19 mouse cellular contexts compared by ENCODE assay signal in the genomic region with DNA sequence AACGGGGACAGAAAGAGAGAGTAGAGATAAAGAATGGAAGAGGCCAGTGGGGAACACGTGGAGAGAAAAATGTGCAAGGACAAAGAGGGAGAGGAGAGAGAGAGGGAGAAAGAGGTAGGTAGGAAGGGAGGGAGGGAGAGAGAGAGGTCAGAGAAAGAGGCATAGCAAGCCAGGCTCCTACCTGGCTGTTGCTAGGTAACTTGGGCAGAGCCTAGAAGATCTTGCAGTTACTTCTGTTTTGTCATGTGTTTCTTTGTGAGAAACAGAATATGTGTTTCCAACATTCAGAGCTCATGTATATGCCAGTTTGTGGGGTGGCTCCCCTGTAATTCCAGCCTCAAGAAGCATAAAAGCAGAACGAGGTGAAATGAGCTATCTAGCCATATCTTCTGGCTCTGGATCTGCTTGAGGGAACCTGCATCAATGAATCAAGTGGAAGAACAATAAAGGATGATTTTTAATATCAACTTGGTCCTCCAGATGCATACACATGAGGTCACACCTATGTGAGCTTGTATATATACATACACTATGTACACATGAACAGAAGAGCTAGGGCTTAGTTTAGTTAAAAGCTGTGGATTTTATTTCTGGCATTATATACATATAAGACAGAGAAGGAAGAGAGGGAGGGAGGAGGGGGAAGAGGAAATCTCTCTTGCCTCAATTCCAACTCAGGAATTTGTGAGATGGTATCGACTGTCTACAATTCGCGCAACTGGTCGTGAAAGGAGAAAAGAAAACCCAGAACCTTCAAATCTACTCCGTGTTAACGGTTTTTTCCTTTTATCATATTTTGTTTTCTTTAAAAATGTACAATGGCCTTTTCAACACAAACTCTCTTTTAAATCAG.
A peak's percentile ranks its signal among the peaks of the same experiment; 100 is the strongest.
DNase-seq lines count a peak whose midpoint lies in the region; ATAC-seq lines count a peak whose summit lies in the region.
"Had no signal": no experiment of that assay in that cellular context is flagged by ENCODE, and none has a peak within 500 bp of the region (broad histone marks: within the 10 kb centered on the region; RNA-seq: fewer than 3 reads in every experiment).

No protein-coding gene starts in this region.

- H3K4me1 ChIP-seq in hindbrain, embryonic 15.5 days (replicated peaks) = peaks cover 4% of the 10 kb centered on the region; the same call in 1 of the 2 replicates
- H3K4me1 ChIP-seq in hindbrain, embryonic 12.5 days = no peaks in the 10 kb centered on the region
- H3K4me1 ChIP-seq in midbrain, embryonic 14.5 days (ENCODE audit: control insufficient read depth, insufficient read depth, low read length) = peaks cover 5% of the 10 kb centered on the region
- no peaks in the 10 kb centered on the region for H3K4me1 ChIP-seq in midbrain, embryonic 11.5 days (ENCODE audit: control insufficient read depth, insufficient read depth, low read length)
- peaks cover 12% of the 10 kb centered on the region for H3K4me1 ChIP-seq in midbrain, embryonic 16.5 days (ENCODE audit: control insufficient read depth, insufficient read depth, low read length)
- H3K4me1 ChIP-seq: embryonic facial prominence, embryonic 12.5 days; embryonic facial prominence, embryonic 15.5 days had no signal

- 74% methylated on average over 9 of the region's 9 CpGs for WGBS in hindbrain, embryonic 15.5 days
- 79% methylated on average over 9 of the region's 9 CpGs for WGBS in hindbrain, embryonic 12.5 days
- WGBS in midbrain, embryonic 14.5 days = 69% methylated on average over 9 of the region's 9 CpGs
- WGBS in midbrain, embryonic 11.5 days = 80% methylated on average over 9 of the region's 9 CpGs
- 64% methylated on average over 9 of the region's 9 CpGs for WGBS in midbrain, embryonic 16.5 days

- no peaks in the 10 kb centered on the region for H3K36me3 ChIP-seq in hindbrain, embryonic 15.5 days
- H3K36me3 ChIP-seq in hindbrain, embryonic 12.5 days = no peaks in the 10 kb centered on the region
- H3K36me3 ChIP-seq in midbrain, embryonic 14.5 days (ENCODE audit: control insufficient read depth, insufficient read depth, low read length) = no peaks in the 10 kb centered on the region
- H3K36me3 ChIP-seq in midbrain, embryonic 11.5 days (ENCODE audit: control insufficient read depth, insufficient read depth, low read length) = no peaks in the 10 kb centered on the region
- no peaks in the 10 kb centered on the region for H3K36me3 ChIP-seq in midbrain, embryonic 16.5 days (ENCODE audit: control insufficient read depth, insufficient read depth, low read length)
- H3K36me3 ChIP-seq: embryonic facial prominence, embryonic 12.5 days; embryonic facial prominence, embryonic 15.5 days had no signal

- ATAC-seq in hindbrain, embryonic 15.5 days (ENCODE audit: low FRiP score, low read depth) = no peak
- ATAC-seq in hindbrain, embryonic 12.5 days (ENCODE audit: low FRiP score) = no peak
- 0 out of 2 replicates have a peak, but pooled peaks have one; percentile 53 for ATAC-seq in midbrain, embryonic 14.5 days (ENCODE audit: low FRiP score, low TSS enrichment)
- no peak for ATAC-seq in midbrain, embryonic 11.5 days (ENCODE audit: low FRiP score)
- peak; percentile 67 for ATAC-seq in midbrain, embryonic 16.5 days
- ATAC-seq: CD4-positive, CD25-positive, alpha-beta regulatory T cell, adult 4 months had no signal

- peak; percentile 35 for DNase-seq in midbrain, embryonic 14.5 days
- DNase-seq in midbrain, embryonic 11.5 days (ENCODE audit: low spot score, missing footprints) = no peak
- DNase-seq in right cerebral cortex, postnatal 25 days = no peak
- DNase-seq: adrenal gland, adult 2 months; adrenal gland, postnatal 14 days; cerebellum, adult 18-20 months; cerebellum, adult 9-10 months; cerebellum, postnatal 14 days; forebrain, postnatal 0 days; gastrocnemius, adult 2 months; gastrocnemius, postnatal 14 days; heart, adult 11 months had no signal

- H3K27ac ChIP-seq in hindbrain, embryonic 15.5 days (replicated peaks) = 0 out of 2 replicates have a peak overlapping the region, but pooled peaks have one; percentile 3
- H3K27ac ChIP-seq in hindbrain, embryonic 12.5 days = no peak overlapping the region
- H3K27ac ChIP-seq in midbrain, embryonic 14.5 days (replicated peaks; ENCODE audit: low read depth, low read length) = peak overlapping the region; percentile 64
- no peak overlapping the region for H3K27ac ChIP-seq in midbrain, embryonic 11.5 days (ENCODE audit: low read depth, low read length)
- peak overlapping the region; percentile 76 for H3K27ac ChIP-seq in midbrain, embryonic 16.5 days (ENCODE audit: low read length)
- H3K27ac ChIP-seq: embryonic facial prominence, embryonic 12.5 days; embryonic facial prominence, embryonic 15.5 days; gastrocnemius, adult 2 months had no signal

- H3K9ac ChIP-seq in hindbrain, embryonic 15.5 days = no peak overlapping the region
- H3K9ac ChIP-seq in hindbrain, embryonic 12.5 days = no peak overlapping the region
- H3K9ac ChIP-seq in midbrain, embryonic 14.5 days (replicated peaks; ENCODE audit: low read length) = no peak overlapping the region
- H3K9ac ChIP-seq in midbrain, embryonic 11.5 days (ENCODE audit: low read length) = no peak overlapping the region
- H3K9ac ChIP-seq in midbrain, embryonic 16.5 days (ENCODE audit: low read depth, low read length) = no peak overlapping the region
- H3K9ac ChIP-seq: embryonic facial prominence, embryonic 12.5 days; embryonic facial prominence, embryonic 15.5 days; forebrain, postnatal 0 days had no signal

- no peak overlapping the region for H3K4me3 ChIP-seq in hindbrain, embryonic 15.5 days
- H3K4me3 ChIP-seq in hindbrain, embryonic 12.5 days = no peak overlapping the region
- no peak overlapping the region for H3K4me3 ChIP-seq in midbrain, embryonic 14.5 days (replicated peaks; ENCODE audit: low read depth, low read length)
- no peak overlapping the region for H3K4me3 ChIP-seq in midbrain, embryonic 11.5 days (ENCODE audit: low read depth, low read length)
- H3K4me3 ChIP-seq in midbrain, embryonic 16.5 days (ENCODE audit: low read depth, low read length) = no peak overlapping the region
- H3K4me3 ChIP-seq: embryonic facial prominence, embryonic 12.5 days; embryonic facial prominence, embryonic 15.5 days; gastrocnemius, adult 2 months had no signal

- no peak overlapping the region for H3K4me2 ChIP-seq in hindbrain, embryonic 15.5 days
- no peak overlapping the region for H3K4me2 ChIP-seq in hindbrain, embryonic 12.5 days (replicated peaks)
- H3K4me2 ChIP-seq in midbrain, embryonic 14.5 days (ENCODE audit: low read length) = no peak overlapping the region
- no peak overlapping the region for H3K4me2 ChIP-seq in midbrain, embryonic 11.5 days
- no peak overlapping the region for H3K4me2 ChIP-seq in midbrain, embryonic 16.5 days (ENCODE audit: low read length)
- H3K4me2 ChIP-seq: embryonic facial prominence, embryonic 12.5 days; embryonic facial prominence, embryonic 15.5 days; heart, embryonic 11.5 days had no signal

- no peaks in the 10 kb centered on the region for H3K27me3 ChIP-seq in hindbrain, embryonic 15.5 days
- no peaks in the 10 kb centered on the region for H3K27me3 ChIP-seq in hindbrain, embryonic 12.5 days
- no peaks in the 10 kb centered on the region for H3K27me3 ChIP-seq in midbrain, embryonic 14.5 days (ENCODE audit: control insufficient read depth, insufficient read depth, low read length)
- no peaks in the 10 kb centered on the region for H3K27me3 ChIP-seq in midbrain, embryonic 11.5 days (ENCODE audit: control insufficient read depth, insufficient read depth, low read length)
- no peaks in the 10 kb centered on the region for H3K27me3 ChIP-seq in midbrain, embryonic 16.5 days (ENCODE audit: control insufficient read depth, insufficient read depth, low read depth, low read length)
- H3K27me3 ChIP-seq: embryonic facial prominence, embryonic 12.5 days; embryonic facial prominence, embryonic 15.5 days had no signal

- no peaks in the 10 kb centered on the region for H3K9me3 ChIP-seq in hindbrain, embryonic 15.5 days
- no peaks in the 10 kb centered on the region for H3K9me3 ChIP-seq in hindbrain, embryonic 12.5 days (replicated peaks)
- no peaks in the 10 kb centered on the region for H3K9me3 ChIP-seq in midbrain, embryonic 14.5 days (ENCODE audit: control insufficient read depth, low read length)
- no peaks in the 10 kb centered on the region for H3K9me3 ChIP-seq in midbrain, embryonic 11.5 days (ENCODE audit: control insufficient read depth, low read length)
- H3K9me3 ChIP-seq in midbrain, embryonic 16.5 days (replicated peaks; ENCODE audit: control insufficient read depth, low read length, poor library complexity, severe bottlenecking) = no peaks in the 10 kb centered on the region
- H3K9me3 ChIP-seq: embryonic facial prominence, embryonic 12.5 days; embryonic facial prominence, embryonic 15.5 days had no signal

Comparison
In these comparisons a context has a peak if more than half of its experiments do, and no peak if none do; other contexts are left out.
1. ATAC-seq: peak in midbrain, embryonic 14.5 days (single experiment) and midbrain, embryonic 16.5 days (single experiment); none in hindbrain, embryonic 15.5 days (single experiment), hindbrain, embryonic 12.5 days (single experiment) and midbrain, embryonic 11.5 days (single experiment).
2. H3K27ac ChIP-seq: peak in hindbrain, embryonic 15.5 days (single experiment), midbrain, embryonic 14.5 days (single experiment) and midbrain, embryonic 16.5 days (single experiment); none in hindbrain, embryonic 12.5 days (single experiment) and midbrain, embryonic 11.5 days (single experiment).